Mouse (Mus musculus) MEL (cell line): ENCODE results near the gene Actc1. TPM values are rescaled to one million over a fixed set of nuclear protein-coding genes. Genes with fewer than 3 reads are reported as not detected.

Source experiments
- DNase-seq: peaks from one replicate; pipeline ENCODE4 v3.0.0; 2011; ENCODE audit warnings: low read depth, low spot score
- H3K27ac ChIP-seq: 2 replicates; pipeline ENCODE4 v1.5.1; 2012; ENCODE audit warnings: low read depth, mild to moderate bottlenecking, control low read depth, low read length, moderate library complexity; ENCODE audit not compliant: control insufficient read depth
- H3K27me3 ChIP-seq, 2 experiments: fragments of 150-350 bp in 1 of 2; sonication (generic) in 1 of 2; 2 replicates each; pipeline ENCODE4 v1.6.1; 2012; ENCODE audit warnings: low read length in 2 of 2, mild to moderate bottlenecking in 2 of 2, improper control_type of control experiment in 1 of 2, moderate library complexity in 1 of 2; ENCODE audit not compliant: insufficient read depth in 2 of 2, control insufficient read depth in 1 of 2
- H3K36me3 ChIP-seq, 2 experiments: 2 replicates each; pipeline ENCODE4 v1.6.1; 2012 to 2014; ENCODE audit warnings: low read length in 2 of 2, improper control_type of control experiment in 1 of 2, inconsistent platforms in 1 of 2, mild to moderate bottlenecking in 1 of 2; ENCODE audit not compliant: insufficient read depth in 2 of 2, control insufficient read depth in 1 of 2
- H3K4me1 ChIP-seq, 2 experiments: fragments of 150-350 bp in 1 of 2; sonication (generic) in 1 of 2; 2 replicates each; pipeline ENCODE4 v1.6.1; 2012; ENCODE audit warnings: low read length in 2 of 2, improper control_type of control experiment in 1 of 2, mild to moderate bottlenecking in 1 of 2; ENCODE audit not compliant: insufficient read depth in 2 of 2, control insufficient read depth in 1 of 2
- H3K4me3 ChIP-seq, 2 experiments: fragments of 150-350 bp in 1 of 2; sonication (generic) in 1 of 2; 2 replicates each; pipeline ENCODE4 v1.5.1; 2012; ENCODE audit warnings: low read depth in 2 of 2, low read length in 2 of 2, mild to moderate bottlenecking in 2 of 2, moderate library complexity in 2 of 2, control low read depth in 1 of 2, improper control_type of control experiment in 1 of 2; ENCODE audit not compliant: control insufficient read depth in 1 of 2, insufficient read depth in 1 of 2
- H3K79me2 ChIP-seq: 2 replicates; pipeline ENCODE4 v1.6.1; 2012; ENCODE audit warnings: mild to moderate bottlenecking, low read length, moderate library complexity; ENCODE audit not compliant: control insufficient read depth, poor library complexity, insufficient read depth
- H3K9ac ChIP-seq: 2 replicates; pipeline ENCODE4 v1.6.1; 2012; ENCODE audit warnings: low read depth, mild to moderate bottlenecking, control low read depth, low read length, moderate library complexity; ENCODE audit not compliant: control insufficient read depth, poor library complexity, severe bottlenecking
- H3K9me3 ChIP-seq: fragments of 150-350 bp; sonication (generic); replicated peaks from 2 replicates; pipeline ENCODE4 v1.6.1; 2012; ENCODE audit warnings: mild to moderate bottlenecking, low read length, improper control_type of control experiment, moderate library complexity; ENCODE audit not compliant: insufficient read depth
- CHD1 ChIP-seq: IDR thresholded peaks from 2 replicates; pipeline ENCODE4 v1.6.1; 2012; ENCODE audit warnings: low read depth, mild to moderate bottlenecking, inconsistent platforms, low read length, improper control_type of control experiment
- CTCF ChIP-seq, 3 experiments: IDR thresholded peaks in 2 of 3; conservative IDR thresholded peaks in 1 of 3; 2 replicates each; pipeline ENCODE4 v1.5.1; 2011 to 2012; ENCODE audit warnings: low read length in 3 of 3, low read depth in 2 of 3, mild to moderate bottlenecking in 2 of 3, improper control_type of control experiment in 1 of 3, inconsistent platforms in 1 of 3, mixed read lengths in 1 of 3, moderate library complexity in 1 of 3; ENCODE audit not compliant: control insufficient read depth in 1 of 3, insufficient read depth in 1 of 3, poor library complexity in 1 of 3, severe bottlenecking in 1 of 3
- EP300 ChIP-seq, 2 experiments: IDR thresholded peaks; 2 replicates each; pipeline ENCODE4 v1.6.1; 2011; ENCODE audit warnings: improper control_type of control experiment in 2 of 2, low read length in 2 of 2, low read depth in 1 of 2, mild to moderate bottlenecking in 1 of 2
- ETS1 ChIP-seq: IDR thresholded peaks from 2 replicates; pipeline ENCODE4 v1.6.1; 2012; ENCODE audit warnings: low read depth, mild to moderate bottlenecking, inconsistent platforms, low read length, improper control_type of control experiment, moderate library complexity
- GABPA ChIP-seq: IDR thresholded peaks from 2 replicates; pipeline ENCODE4 v1.6.1; 2012; ENCODE audit warnings: low read depth, mild to moderate bottlenecking, inconsistent platforms, low read length, improper control_type of control experiment, moderate library complexity
- GATA1 ChIP-seq: IDR thresholded peaks from 2 replicates; pipeline ENCODE4 v1.6.1; 2011; ENCODE audit warnings: low read depth, low read length, improper control_type of control experiment
- HCFC1 ChIP-seq: IDR thresholded peaks from 2 replicates; pipeline ENCODE4 v1.6.1; 2012; ENCODE audit warnings: low read depth, mild to moderate bottlenecking, inconsistent platforms, low read length, improper control_type of control experiment, moderate library complexity
- JUND ChIP-seq: IDR thresholded peaks from 2 replicates; pipeline ENCODE4 v1.6.1; 2011; ENCODE audit warnings: low read depth, mild to moderate bottlenecking, improper control_type of control experiment, low read length
- KAT2A ChIP-seq: conservative IDR thresholded peaks from 2 replicates; pipeline ENCODE4 v1.6.1; 2012; ENCODE audit warnings: low read depth, low read length, improper control_type of control experiment, inconsistent platforms
- MAX ChIP-seq: IDR thresholded peaks from 2 replicates; pipeline ENCODE4 v1.6.1; 2011; ENCODE audit warnings: low read length, improper control_type of control experiment
- MEF2A ChIP-seq: IDR thresholded peaks from 2 replicates; pipeline ENCODE4 v1.6.1; 2014; ENCODE audit warnings: low read depth, mild to moderate bottlenecking, inconsistent platforms, low read length, improper control_type of control experiment; ENCODE audit not compliant: poor library complexity, insufficient replicate concordance, severe bottlenecking; ENCODE audit errors: extremely low read depth
- MXI1 ChIP-seq: IDR thresholded peaks from 2 replicates; pipeline ENCODE4 v1.6.1; 2011; ENCODE audit warnings: mild to moderate bottlenecking, low read depth, low read length, improper control_type of control experiment
- MYB ChIP-seq: IDR thresholded peaks from 2 replicates; pipeline ENCODE4 v1.6.1; 2011; ENCODE audit warnings: mild to moderate bottlenecking, low read depth, low read length, improper control_type of control experiment
- MYC ChIP-seq: IDR thresholded peaks from 2 replicates; pipeline ENCODE4 v1.6.1; 2011; ENCODE audit warnings: low read depth, mild to moderate bottlenecking, low read length, improper control_type of control experiment, moderate library complexity
- POLR2A ChIP-seq, 2 experiments: IDR thresholded peaks; 2 replicates each; pipeline ENCODE4 v1.6.1; 2011 to 2012; ENCODE audit warnings: low read length in 2 of 2, mild to moderate bottlenecking in 2 of 2, control low read depth in 1 of 2, improper control_type of control experiment in 1 of 2, low read depth in 1 of 2, moderate library complexity in 1 of 2; ENCODE audit not compliant: control insufficient read depth in 1 of 2, insufficient read depth in 1 of 2, poor library complexity in 1 of 2
- SIN3A ChIP-seq: IDR thresholded peaks from 2 replicates; pipeline ENCODE4 v1.6.1; 2012; ENCODE audit warnings: low read length, improper control_type of control experiment, inconsistent platforms
- SMC3 ChIP-seq: IDR thresholded peaks from 2 replicates; pipeline ENCODE4 v1.6.1; 2011; ENCODE audit warnings: low read depth, low read length, improper control_type of control experiment
- USF1 ChIP-seq: IDR thresholded peaks from 2 replicates; pipeline ENCODE4 v1.6.1; 2014; ENCODE audit warnings: low read depth, mild to moderate bottlenecking, inconsistent platforms, low read length, improper control_type of control experiment, moderate library complexity
- ZKSCAN1 ChIP-seq: IDR thresholded peaks from 2 replicates; pipeline ENCODE4 v1.6.1; 2012; ENCODE audit warnings: low read depth, mild to moderate bottlenecking, inconsistent platforms, low read length, improper control_type of control experiment, moderate library complexity
- polyA plus RNA-seq, 2 experiments: library from polyadenylated mRNA; stranded (reverse) in 1 of 2; unstranded in 1 of 2; fragments of >175 nt in 1 of 2; fragments of >200 nt in 1 of 2; gene quantifications; 2 replicates each; pipeline versions ENCODE4 v1.2.1 to v1.2.4; 2012; ENCODE audit warnings: low replicate concordance in 2 of 2, low read depth in 1 of 2; ENCODE audit not compliant: insufficient read length in 2 of 2, insufficient read depth in 1 of 2, missing spikeins in 1 of 2
- total RNA-seq: library from RNA; depleted of rRNA; stranded (reverse); fragments of 300-350 nt; gene quantifications from 2 replicates; pipeline ENCODE4 v1.2.3, GENCODE M21; 2012

Actc1 gene
- total and polyA plus RNA-seq, 3 experiments, result not detected

GRCm38 (mm10) chr2:114094696-114095095, 41.3 kb upstream of the Actc1 start:
- no peaks in the 10 kb centered on the region for H3K9me3 ChIP-seq
- no peak overlapping the region for H3K9ac ChIP-seq

GRCm38 (mm10) chr2:114093577-114093976, 40.2 kb upstream of the Actc1 start:
- Histone ChIP-seq H3K9me3 (no peaks in the 10 kb centered on the region), H3K4me3 (no peak overlapping the region), H3K27ac (no peak overlapping the region), H3K36me3 (peaks cover 0 to 25% of the 10 kb centered on the region in 2 experiments; a peak in 2 of 4 replicates), H3K4me1 (peaks cover 9 to 13% of the 10 kb centered on the region in 2 experiments), H3K9ac (no peak overlapping the region)
- DNase-seq, result no peak
- TF ChIP-seq EP300 (IDR thresholded peaks at IDR 0.05; ENCODE audit: low read depth in 1 of 2, low read length in 2 of 2) (no peak), SMC3 (no peak), GABPA (no peak), JUND (no peak), MEF2A (no peak), MAX (no peak), ZKSCAN1 (no peak), MXI1 (no peak), CHD1 (no peak), HCFC1 (no peak), SIN3A (no peak), GATA1 (no peak), MYC (no peak), MYB (no peak), POLR2A (IDR thresholded peaks at IDR 0.05; ENCODE audit: control insufficient read depth in 1 of 2, insufficient read depth in 1 of 2, low read depth in 1 of 2, low read length in 2 of 2, poor library complexity in 1 of 2) (no peak), ETS1 (no peak), USF1 (no peak)
- TF ChIP-seq, all 39 proteins: peak for 0
- Histone ChIP-seq H3K27me3 (no peaks in the 10 kb centered on the region), H3K79me2 (no peaks in the 10 kb centered on the region)

More at GRCm38 (mm10) chr2:114094696-114095095, 41.3 kb upstream of the Actc1 start:
- DNase-seq, result no peak
- H3K36me3 ChIP-seq, result peaks cover 0 to 25% of the 10 kb centered on the region in 2 experiments; a peak in 3 of 4 replicates
- H3K27me3 ChIP-seq, result no peaks in the 10 kb centered on the region
- no peaks in the 10 kb centered on the region for H3K79me2 ChIP-seq
- no peak overlapping the region for H3K27ac ChIP-seq
- H3K4me1 ChIP-seq, result peaks cover 9 to 17% of the 10 kb centered on the region in 2 experiments
- TF ChIP-seq KAT2A (no peak), EP300 (IDR thresholded peaks at IDR 0.05; ENCODE audit: low read depth in 1 of 2, low read length in 2 of 2) (no peak), CTCF (IDR thresholded peaks at IDR 0.05 in 2 of 3, conservative IDR thresholded peaks at IDR 0.05 in 1 of 3; ENCODE audit: control insufficient read depth in 1 of 3, insufficient read depth in 1 of 3, low read depth in 2 of 3, low read length in 3 of 3, poor library complexity in 1 of 3, severe bottlenecking in 1 of 3) (peak in 2 of 3 experiments; percentile 4 to 7; a peak in 1 of 6 replicates), CHD1 (no peak)
- no peak overlapping the region for H3K4me3 ChIP-seq
